8 mouse cellular contexts compared by ENCODE assay signal in genomic region chrY:89126246-89126645, GRCm38 (mm10).
A peak's percentile ranks its signal among the peaks of the same experiment; 100 is the strongest.
DNase-seq lines count a peak whose midpoint lies in the region; TF ChIP-seq lines count a peak whose summit lies in the region.
"Not testable (repeated sequence)": the region's sequence is repeated elsewhere in the genome, so short reads cannot be mapped to it uniquely, and the experiment has no call there.

No protein-coding gene starts in this region.

- TF ChIP-seq POLR2A in cerebellum, adult 2 months (IDR thresholded peaks at IDR 0.05; ENCODE audit: borderline replicate concordance, insufficient read depth, low read length); lung, adult 2 months (IDR thresholded peaks at IDR 0.05; ENCODE audit: borderline replicate concordance, extremely low read depth, low read depth, low read length): not testable (repeated sequence)

- not testable (repeated sequence) for TF ChIP-seq CTCF in cerebellum, adult 2 months (IDR thresholded peaks at IDR 0.05; ENCODE audit: borderline replicate concordance, insufficient read depth, low read depth, low read length); lung, adult 2 months (IDR thresholded peaks at IDR 0.05; ENCODE audit: insufficient read depth, low read length)

- H3K27me3 ChIP-seq in cerebellum, adult 2 months (ENCODE audit: control insufficient read depth, insufficient read depth, low read length) = not testable (repeated sequence)

- H3K27ac ChIP-seq in cerebellum, adult 2 months (ENCODE audit: insufficient read depth, low read length) = not testable (repeated sequence)

- 84% methylated on average over 9 of the region's 21 CpGs for WGBS in cerebellum, adult 2 months
- 92% methylated on average over 5 of the region's 21 CpGs for WGBS in lung, adult 2 months

- not testable (repeated sequence) for H3K4me1 ChIP-seq in cerebellum, adult 2 months (ENCODE audit: control insufficient read depth, insufficient read depth, low read length); lung, adult 2 months (ENCODE audit: control insufficient read depth, insufficient read depth, low read length)

- not testable (repeated sequence) for H3K4me3 ChIP-seq in cerebellum, adult 2 months (replicated peaks; ENCODE audit: insufficient read depth, low read depth, low read length); lung, adult 2 months (replicated peaks; ENCODE audit: extremely low read depth, low read depth, low read length)

- DNase-seq in B cell, adult 2 months = peak; percentile 0 to 1
- DNase-seq in cerebellum, adult 2 months = peak; percentile 1 to 13
- peak; percentile 2 to 15 for DNase-seq in gastrocnemius, adult 8-10 months (ENCODE audit: low spot score in 2 of 2)
- DNase-seq in kidney, adult 11 months = peak; percentile 65
- DNase-seq in layer of hippocampus, adult 9-11 months = peak; percentile 2
- DNase-seq in lung, adult 2 months = peak; percentile 4
- peak; percentile 2 to 20 for DNase-seq in right cerebral cortex, postnatal 10 days (ENCODE audit: low spot score in 2 of 2)
- peak; percentile 0 to 2 for DNase-seq in thymus, postnatal 10 days (ENCODE audit: low spot score in 2 of 2)

Comparison
In these comparisons a context has a peak if more than half of its experiments do, and no peak if none do; other contexts are left out.
1. DNase-seq: peak in every context shown above with its lines; median percentile 65 in kidney, adult 11 months; 11 in right cerebral cortex, postnatal 10 days; 8 in gastrocnemius, adult 8-10 months; 7 in cerebellum, adult 2 months; 4 in lung, adult 2 months; 2 in layer of hippocampus, adult 9-11 months; 1 in thymus, postnatal 10 days; 0 in B cell, adult 2 months.